Mouse (Mus musculus): ENCODE data around the gene Rpusd3. TPM values are rescaled to one million over a fixed set of nuclear protein-coding genes. Genes with fewer than 3 reads are reported as not detected.

Rpusd3 gene
- total RNA-seq (2021): 10 to 100 TPM; 10.3 to 11.5 TPM

- intact Hi-C loops (cut with DNase I): no loop called here
- DNase-seq (ENCODE audit: low spot score): peak; percentile 94
Observed at GRCm38 (mm10) chr6:113419199-113419587, at the start of gene Rpusd3. Gene Rpusd3 (minus strand): TSS chr6:113419340.

- no peak for DNase-seq (ENCODE audit: low spot score)
- intact Hi-C loops (cut with DNase I): loop anchor here (2.0 to 5.0 kb wide), 3 partner anchors 26 to 430 kb away; partner anchors contain the start of gene Jagn1
Observed at GRCm38 (mm10) chr6:113468512-113468911, 49.4 kb upstream of the Rpusd3 start.

GRCm38 (mm10) chr6:113465602-113466001, 46.5 kb upstream of the Rpusd3 start:
- intact Hi-C loops (cut with DNase I): loop anchor here (5.0 kb wide), 1 partner anchor 293 kb away; no protein-coding TSS in a partner anchor

GRCm38 (mm10) chr6:113464040-113464439, 44.9 kb upstream of the Rpusd3 start:
- no peak for DNase-seq (ENCODE audit: low spot score)
- intact Hi-C loops (cut with DNase I): no loop called here

More at GRCm38 (mm10) chr6:113465602-113466001, 46.5 kb upstream of the Rpusd3 start:
- no peak for DNase-seq (ENCODE audit: low spot score)

- no peak for DNase-seq (ENCODE audit: low spot score)
- intact Hi-C loops (cut with DNase I): no loop called here
Observed at GRCm38 (mm10) chr6:113458635-113459034, 39.5 kb upstream of the Rpusd3 start.

GRCm38 (mm10) chr6:113457952-113458534, 38.9 kb upstream of the Rpusd3 start, which contains the start of gene Il17re:
Gene Il17re (plus strand): TSS chr6:113458484.
- DNase-seq (ENCODE audit: low spot score): no peak
- intact Hi-C loops (cut with DNase I): no loop called here

GRCm38 (mm10) chr6:113455007-113455406, 35.9 kb upstream of the Rpusd3 start:
- intact Hi-C loops (cut with DNase I): no loop called here
- DNase-seq (ENCODE audit: low spot score): no peak

GRCm38 (mm10) chr6:113451839-113452238, 32.7 kb upstream of the Rpusd3 start:
- no peak for DNase-seq (ENCODE audit: low spot score)
- intact Hi-C loops (cut with DNase I): no loop called here

GRCm38 (mm10) chr6:113447639-113448038, 28.5 kb upstream of the Rpusd3 start:
- intact Hi-C loops (cut with DNase I): no loop called here
- DNase-seq (ENCODE audit: low spot score): no peak

- intact Hi-C loops (cut with DNase I): no loop called here
- no peak for DNase-seq (ENCODE audit: low spot score)
Observed at GRCm38 (mm10) chr6:113444207-113444965, 25.2 kb upstream of the Rpusd3 start.

- intact Hi-C loops (cut with DNase I): loop anchor here (2.0 kb wide), 1 partner anchor 26 kb away; no protein-coding TSS in a partner anchor
- DNase-seq (ENCODE audit: low spot score): no peak
Observed at GRCm38 (mm10) chr6:113443091-113443490, 24.0 kb upstream of the Rpusd3 start.

- intact Hi-C loops (cut with DNase I): loop anchor here (2.0 kb wide), 1 partner anchor 26 kb away; no protein-coding TSS in a partner anchor
- peak; percentile 78 for DNase-seq (ENCODE audit: low spot score)
Observed at GRCm38 (mm10) chr6:113442442-113443090, 23.4 kb upstream of the Rpusd3 start, which contains the start of gene Jagn1. Gene Jagn1 (plus strand): TSS chr6:113442569.

GRCm38 (mm10) chr6:113442087-113442441, 22.9 kb upstream of the Rpusd3 start:
- DNase-seq (ENCODE audit: low spot score): no peak
- intact Hi-C loops (cut with DNase I): loop anchor here (2.0 kb wide), 1 partner anchor 27 kb away; no protein-coding TSS in a partner anchor

- no peak for DNase-seq (ENCODE audit: low spot score)
- intact Hi-C loops (cut with DNase I): no loop called here
Observed at GRCm38 (mm10) chr6:113441147-113441680, 22.1 kb upstream of the Rpusd3 start.

GRCm38 (mm10) chr6:113440686-113441085, 21.5 kb upstream of the Rpusd3 start:
- no peak for DNase-seq (ENCODE audit: low spot score)
- intact Hi-C loops (cut with DNase I): no loop called here

- intact Hi-C loops (cut with DNase I): no loop called here
- DNase-seq (ENCODE audit: low spot score): no peak
Observed at GRCm38 (mm10) chr6:113438721-113439430, 19.7 kb upstream of the Rpusd3 start.

GRCm38 (mm10) chr6:113437135-113437534, 18.0 kb upstream of the Rpusd3 start:
- intact Hi-C loops (cut with DNase I): no loop called here
- DNase-seq (ENCODE audit: low spot score): no peak

GRCm38 (mm10) chr6:113435664-113436205, 16.6 kb upstream of the Rpusd3 start, which contains the start of gene Cidec:
Gene Cidec (minus strand): TSS chr6:113435760.
- intact Hi-C loops (cut with DNase I): no loop called here
- DNase-seq (ENCODE audit: low spot score): no peak

GRCm38 (mm10) chr6:113434691-113435090, 15.6 kb upstream of the Rpusd3 start:
- intact Hi-C loops (cut with DNase I): no loop called here
- DNase-seq (ENCODE audit: low spot score): no peak
